Mouse (Mus musculus): ENCODE results near the gene Reck.

DNA sequence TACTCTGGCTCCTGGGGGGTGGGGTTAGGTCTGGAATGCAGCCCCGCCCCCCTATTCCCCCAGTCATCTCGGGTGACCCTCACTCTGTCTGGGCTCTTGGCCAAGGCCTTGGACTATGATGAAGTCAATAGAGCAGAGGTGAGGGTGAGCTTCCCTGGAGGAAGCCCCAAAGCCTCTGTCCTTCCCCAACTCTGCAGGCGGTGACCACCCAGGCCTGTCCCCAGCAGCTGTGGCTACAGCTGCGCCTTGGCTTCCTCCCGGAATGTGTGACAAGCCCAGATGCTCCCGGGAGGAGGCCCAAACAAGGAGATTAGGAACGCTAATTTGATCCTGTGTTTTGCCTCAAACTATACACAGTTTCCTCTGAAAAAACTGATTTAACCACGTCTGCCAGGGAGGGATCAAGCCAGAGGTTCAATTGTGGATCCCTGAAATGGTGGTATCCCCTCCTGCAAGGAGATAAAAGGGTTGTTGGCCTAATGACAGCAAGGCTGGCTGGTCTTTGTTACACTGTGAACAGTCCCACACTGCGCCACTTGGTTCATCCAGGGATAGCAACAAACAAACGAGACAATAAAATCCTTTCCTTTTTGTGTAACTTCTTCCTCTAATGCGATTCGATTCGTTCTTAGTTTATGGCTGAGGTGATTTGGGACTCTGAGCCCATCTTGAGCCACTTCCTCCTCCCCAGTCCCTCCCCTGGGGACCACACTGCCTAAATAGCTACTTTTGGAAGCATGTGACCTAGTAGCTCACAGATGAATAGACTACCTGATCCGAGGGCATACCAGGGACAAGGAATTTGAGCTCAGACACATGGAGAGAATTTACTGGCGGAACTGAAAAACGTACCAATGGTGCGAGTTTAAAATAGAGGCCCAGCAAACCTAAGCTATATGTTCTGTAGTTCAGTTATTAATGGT, 103.5 kb downstream of the Reck start:
- no peak for TF ChIP-seq CTCF (conservative IDR thresholded peaks at IDR 0.05; ENCODE audit: insufficient read depth, insufficient read length, low read depth, low read length)
- no peak for TF ChIP-seq POLR2A (IDR thresholded peaks at IDR 0.05; ENCODE audit: low read depth, low read length)
